In the genomic region with DNA sequence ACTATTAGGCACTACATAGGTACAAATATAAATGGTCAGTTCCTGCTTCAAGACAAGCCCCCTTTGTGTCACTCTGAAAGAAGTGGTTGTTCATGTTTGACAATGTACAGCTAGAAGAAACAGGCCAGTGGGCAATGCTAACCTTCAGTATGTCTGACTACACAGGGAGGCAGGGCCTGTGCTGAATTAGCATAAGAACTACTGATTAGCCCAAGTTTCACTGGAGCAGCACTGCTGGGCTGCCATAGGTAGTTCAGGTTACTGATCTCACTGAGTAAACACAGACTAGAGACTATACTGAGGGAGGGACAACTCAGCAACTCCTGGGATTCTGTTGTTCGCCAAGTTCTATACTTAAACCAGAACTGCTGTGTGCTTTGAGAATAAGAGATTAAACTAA, we compare ENCODE assay signal across 8 mouse cellular contexts.
A peak's percentile ranks its signal among the peaks of the same experiment; 100 is the strongest.
DNase-seq lines count a peak whose midpoint lies in the region; ATAC-seq and TF ChIP-seq lines count a peak whose summit lies in the region.
"Not testable (repeated sequence)": the region's sequence is repeated elsewhere in the genome, so short reads cannot be mapped to it uniquely, and the experiment has no call there.

No protein-coding gene starts in this region.

- TF ChIP-seq EP300 in liver, postnatal 0 days (IDR thresholded peaks at IDR 0.05; ENCODE audit: low read depth); lung, postnatal 0 days (IDR thresholded peaks at IDR 0.05): not testable (repeated sequence)

- H3K9me3 ChIP-seq in embryonic facial prominence, embryonic 11.5 days (replicated peaks; ENCODE audit: control insufficient read depth, low read length); forebrain, embryonic 12.5 days; intestine, embryonic 15.5 days; kidney, embryonic 15.5 days (replicated peaks); liver, embryonic 12.5 days (replicated peaks); liver, postnatal 0 days (ENCODE audit: low read length); lung, postnatal 0 days (ENCODE audit: low read length); stomach, embryonic 16.5 days (replicated peaks; ENCODE audit: control insufficient read depth, low read length): not testable (repeated sequence)

- not testable (repeated sequence) for H3K4me1 ChIP-seq in embryonic facial prominence, embryonic 11.5 days (ENCODE audit: control insufficient read depth, insufficient read depth, low read length); forebrain, embryonic 12.5 days; intestine, embryonic 15.5 days (replicated peaks); kidney, embryonic 15.5 days; liver, embryonic 12.5 days; liver, postnatal 0 days (ENCODE audit: insufficient read depth); lung, postnatal 0 days (ENCODE audit: insufficient read depth, low read depth, low read length); stomach, embryonic 16.5 days (ENCODE audit: control insufficient read depth, insufficient read depth, low read length)

- H3K4me2 ChIP-seq in embryonic facial prominence, embryonic 11.5 days (ENCODE audit: low read depth, low read length); forebrain, embryonic 12.5 days; intestine, embryonic 15.5 days (replicated peaks); kidney, embryonic 15.5 days; liver, embryonic 12.5 days; liver, postnatal 0 days (ENCODE audit: low read depth, low read length); lung, postnatal 0 days (replicated peaks; ENCODE audit: low read depth, low read length); stomach, embryonic 16.5 days (ENCODE audit: low read depth, low read length): not testable (repeated sequence)

- H3K36me3 ChIP-seq in embryonic facial prominence, embryonic 11.5 days (replicated peaks; ENCODE audit: control insufficient read depth, insufficient read depth, low read depth, low read length); forebrain, embryonic 12.5 days (replicated peaks); intestine, embryonic 15.5 days; kidney, embryonic 15.5 days; liver, embryonic 12.5 days; liver, postnatal 0 days (replicated peaks; ENCODE audit: insufficient read depth, low read length); lung, postnatal 0 days (ENCODE audit: insufficient read depth, low read length); stomach, embryonic 16.5 days (ENCODE audit: control insufficient read depth, insufficient read depth, low read length): not testable (repeated sequence)

- 24% methylated on average over 1 of the region's 1 CpGs for WGBS in embryonic facial prominence, embryonic 11.5 days
- WGBS in forebrain, embryonic 12.5 days = 36% methylated on average over 1 of the region's 1 CpGs
- WGBS in intestine, embryonic 15.5 days = 39% methylated on average over 1 of the region's 1 CpGs
- WGBS in kidney, embryonic 15.5 days = 33% methylated on average over 1 of the region's 1 CpGs
- 29% methylated on average over 1 of the region's 1 CpGs for WGBS in liver, embryonic 12.5 days (ENCODE audit: insufficient replicate concordance)
- WGBS in liver, postnatal 0 days (ENCODE audit: insufficient replicate concordance) = 67% methylated on average over 1 of the region's 1 CpGs
- WGBS in lung, postnatal 0 days = 25% methylated on average over 1 of the region's 1 CpGs
- 50% methylated on average over 1 of the region's 1 CpGs for WGBS in stomach, embryonic 16.5 days

- not testable (repeated sequence) for TF ChIP-seq CTCF in liver, postnatal 0 days (IDR thresholded peaks at IDR 0.05; ENCODE audit: low read depth); lung, postnatal 0 days (IDR thresholded peaks at IDR 0.05)

- not testable (repeated sequence) for H3K27ac ChIP-seq in embryonic facial prominence, embryonic 11.5 days (replicated peaks; ENCODE audit: low read depth, low read length); forebrain, embryonic 12.5 days; intestine, embryonic 15.5 days; kidney, embryonic 15.5 days; liver, embryonic 12.5 days; liver, postnatal 0 days (ENCODE audit: low read depth); lung, postnatal 0 days (ENCODE audit: low read length); stomach, embryonic 16.5 days (ENCODE audit: low read length)

- H3K27me3 ChIP-seq in embryonic facial prominence, embryonic 11.5 days (ENCODE audit: control insufficient read depth, insufficient read depth, low read length); forebrain, embryonic 12.5 days; intestine, embryonic 15.5 days (replicated peaks); kidney, embryonic 15.5 days; liver, embryonic 12.5 days (replicated peaks); liver, postnatal 0 days (ENCODE audit: insufficient read depth, low read length); lung, postnatal 0 days (replicated peaks; ENCODE audit: insufficient read depth, low read length); stomach, embryonic 16.5 days (ENCODE audit: control insufficient read depth, insufficient read depth, low read length): not testable (repeated sequence)

- not testable (repeated sequence) for H3K4me3 ChIP-seq in embryonic facial prominence, embryonic 11.5 days (ENCODE audit: low read depth, low read length); forebrain, embryonic 12.5 days (replicated peaks); intestine, embryonic 15.5 days (replicated peaks); kidney, embryonic 15.5 days (replicated peaks); liver, embryonic 12.5 days; liver, postnatal 0 days (ENCODE audit: low read depth, low read length); lung, postnatal 0 days (ENCODE audit: low read depth, low read length); stomach, embryonic 16.5 days (replicated peaks; ENCODE audit: low read length)

- DNase-seq in embryonic facial prominence, embryonic 11.5 days (ENCODE audit: low spot score); liver, postnatal 0 days; lung, postnatal 0 days (ENCODE audit: low spot score): not testable (repeated sequence)

- H3K9ac ChIP-seq in embryonic facial prominence, embryonic 11.5 days (replicated peaks; ENCODE audit: low read length); forebrain, embryonic 12.5 days; intestine, embryonic 15.5 days; kidney, embryonic 15.5 days; liver, embryonic 12.5 days; liver, postnatal 0 days (replicated peaks); lung, postnatal 0 days (replicated peaks; ENCODE audit: low read depth); stomach, embryonic 16.5 days (ENCODE audit: low read length): not testable (repeated sequence)

- ATAC-seq in embryonic facial prominence, embryonic 11.5 days (replicated peaks; ENCODE audit: insufficient number of reproducible peaks, low FRiP score, low TSS enrichment, low read depth) = peak; percentile 62; the same call in 1 of the 2 replicates
- ATAC-seq in forebrain, embryonic 12.5 days (ENCODE audit: low FRiP score) = peak; percentile 49; the same call in 1 of the 2 replicates
- peak; percentile 96 for ATAC-seq in intestine, embryonic 15.5 days
- peak; percentile 78 for ATAC-seq in kidney, embryonic 15.5 days (replicated peaks; ENCODE audit: low FRiP score)
- peak; percentile 62 for ATAC-seq in liver, embryonic 12.5 days
- peak; percentile 96 for ATAC-seq in liver, postnatal 0 days
- peak; percentile 81 for ATAC-seq in lung, postnatal 0 days
- peak; percentile 89 for ATAC-seq in stomach, embryonic 16.5 days (ENCODE audit: insufficient read depth, low FRiP score)
